Mouse (Mus musculus) MEL (cell line): ENCODE measurements around the gene Neu2. TPM values are rescaled to one million over a fixed set of nuclear protein-coding genes. Genes with fewer than 3 reads are reported as not detected.

Experiments
- DNase-seq: peaks from one replicate; pipeline ENCODE4 v3.0.0; 2011; ENCODE audit warnings: low read depth, low spot score
- H3K27ac ChIP-seq: 2 replicates; pipeline ENCODE4 v1.5.1; 2012; ENCODE audit warnings: low read depth, mild to moderate bottlenecking, control low read depth, low read length, moderate library complexity; ENCODE audit not compliant: control insufficient read depth
- H3K27me3 ChIP-seq, 2 experiments: fragments of 150-350 bp in 1 of 2; sonication (generic) in 1 of 2; 2 replicates each; pipeline ENCODE4 v1.6.1; 2012; ENCODE audit warnings: low read length in 2 of 2, mild to moderate bottlenecking in 2 of 2, improper control_type of control experiment in 1 of 2, moderate library complexity in 1 of 2; ENCODE audit not compliant: insufficient read depth in 2 of 2, control insufficient read depth in 1 of 2
- H3K36me3 ChIP-seq, 2 experiments: 2 replicates each; pipeline ENCODE4 v1.6.1; 2012 to 2014; ENCODE audit warnings: low read length in 2 of 2, improper control_type of control experiment in 1 of 2, inconsistent platforms in 1 of 2, mild to moderate bottlenecking in 1 of 2; ENCODE audit not compliant: insufficient read depth in 2 of 2, control insufficient read depth in 1 of 2
- H3K4me1 ChIP-seq, 2 experiments: fragments of 150-350 bp in 1 of 2; sonication (generic) in 1 of 2; 2 replicates each; pipeline ENCODE4 v1.6.1; 2012; ENCODE audit warnings: low read length in 2 of 2, improper control_type of control experiment in 1 of 2, mild to moderate bottlenecking in 1 of 2; ENCODE audit not compliant: insufficient read depth in 2 of 2, control insufficient read depth in 1 of 2
- H3K4me3 ChIP-seq, 2 experiments: fragments of 150-350 bp in 1 of 2; sonication (generic) in 1 of 2; 2 replicates each; pipeline ENCODE4 v1.5.1; 2012; ENCODE audit warnings: low read depth in 2 of 2, low read length in 2 of 2, mild to moderate bottlenecking in 2 of 2, moderate library complexity in 2 of 2, control low read depth in 1 of 2, improper control_type of control experiment in 1 of 2; ENCODE audit not compliant: control insufficient read depth in 1 of 2, insufficient read depth in 1 of 2
- H3K79me2 ChIP-seq: 2 replicates; pipeline ENCODE4 v1.6.1; 2012; ENCODE audit warnings: mild to moderate bottlenecking, low read length, moderate library complexity; ENCODE audit not compliant: control insufficient read depth, poor library complexity, insufficient read depth
- H3K9ac ChIP-seq: 2 replicates; pipeline ENCODE4 v1.6.1; 2012; ENCODE audit warnings: low read depth, mild to moderate bottlenecking, control low read depth, low read length, moderate library complexity; ENCODE audit not compliant: control insufficient read depth, poor library complexity, severe bottlenecking
- H3K9me3 ChIP-seq: fragments of 150-350 bp; sonication (generic); replicated peaks from 2 replicates; pipeline ENCODE4 v1.6.1; 2012; ENCODE audit warnings: mild to moderate bottlenecking, low read length, improper control_type of control experiment, moderate library complexity; ENCODE audit not compliant: insufficient read depth
- CHD1 ChIP-seq: IDR thresholded peaks from 2 replicates; pipeline ENCODE4 v1.6.1; 2012; ENCODE audit warnings: low read depth, mild to moderate bottlenecking, inconsistent platforms, low read length, improper control_type of control experiment
- CTCF ChIP-seq, 3 experiments: IDR thresholded peaks in 2 of 3; conservative IDR thresholded peaks in 1 of 3; 2 replicates each; pipeline ENCODE4 v1.5.1; 2011 to 2012; ENCODE audit warnings: low read length in 3 of 3, low read depth in 2 of 3, mild to moderate bottlenecking in 2 of 3, improper control_type of control experiment in 1 of 3, inconsistent platforms in 1 of 3, mixed read lengths in 1 of 3, moderate library complexity in 1 of 3; ENCODE audit not compliant: control insufficient read depth in 1 of 3, insufficient read depth in 1 of 3, poor library complexity in 1 of 3, severe bottlenecking in 1 of 3
- E2F4 ChIP-seq: IDR thresholded peaks from 2 replicates; pipeline ENCODE4 v1.6.1; 2011; ENCODE audit warnings: low read depth, low read length, improper control_type of control experiment, borderline replicate concordance
- ETS1 ChIP-seq: IDR thresholded peaks from 2 replicates; pipeline ENCODE4 v1.6.1; 2012; ENCODE audit warnings: low read depth, mild to moderate bottlenecking, inconsistent platforms, low read length, improper control_type of control experiment, moderate library complexity
- GATA1 ChIP-seq: IDR thresholded peaks from 2 replicates; pipeline ENCODE4 v1.6.1; 2011; ENCODE audit warnings: low read depth, low read length, improper control_type of control experiment
- JUND ChIP-seq: IDR thresholded peaks from 2 replicates; pipeline ENCODE4 v1.6.1; 2011; ENCODE audit warnings: low read depth, mild to moderate bottlenecking, improper control_type of control experiment, low read length
- MAFK ChIP-seq: IDR thresholded peaks from 2 replicates; pipeline ENCODE4 v1.6.1; 2011; ENCODE audit warnings: low read depth, mild to moderate bottlenecking, low read length, improper control_type of control experiment, borderline replicate concordance
- MAZ ChIP-seq: IDR thresholded peaks from 2 replicates; pipeline ENCODE4 v1.6.1; 2012; ENCODE audit warnings: low read depth, mild to moderate bottlenecking, inconsistent platforms, low read length, improper control_type of control experiment
- MYC ChIP-seq: IDR thresholded peaks from 2 replicates; pipeline ENCODE4 v1.6.1; 2011; ENCODE audit warnings: low read depth, mild to moderate bottlenecking, low read length, improper control_type of control experiment, moderate library complexity
- POLR2A ChIP-seq, 2 experiments: IDR thresholded peaks; 2 replicates each; pipeline ENCODE4 v1.6.1; 2011 to 2012; ENCODE audit warnings: low read length in 2 of 2, mild to moderate bottlenecking in 2 of 2, control low read depth in 1 of 2, improper control_type of control experiment in 1 of 2, low read depth in 1 of 2, moderate library complexity in 1 of 2; ENCODE audit not compliant: control insufficient read depth in 1 of 2, insufficient read depth in 1 of 2, poor library complexity in 1 of 2
- POLR2AphosphoS2 ChIP-seq: IDR thresholded peaks from 2 replicates; pipeline ENCODE4 v1.6.1; 2011; ENCODE audit warnings: low read length, improper control_type of control experiment
- POLR2AphosphoS5 ChIP-seq: IDR thresholded peaks from 2 replicates; pipeline ENCODE4 v1.6.1; 2012; ENCODE audit warnings: low read depth, borderline replicate concordance, mild to moderate bottlenecking, inconsistent platforms, low read length, moderate library complexity, mixed read lengths
- RAD21 ChIP-seq: IDR thresholded peaks from 2 replicates; pipeline ENCODE4 v1.6.1; 2011; ENCODE audit warnings: mild to moderate bottlenecking, low read depth, low read length, improper control_type of control experiment
- RCOR1 ChIP-seq: IDR thresholded peaks from 2 replicates; pipeline ENCODE4 v1.6.1; 2012; ENCODE audit warnings: low read depth, mild to moderate bottlenecking, inconsistent platforms, low read length, improper control_type of control experiment
- SIN3A ChIP-seq: IDR thresholded peaks from 2 replicates; pipeline ENCODE4 v1.6.1; 2012; ENCODE audit warnings: low read length, improper control_type of control experiment, inconsistent platforms
- TAL1 ChIP-seq: IDR thresholded peaks from 2 replicates; pipeline ENCODE4 v1.6.1; 2012; ENCODE audit warnings: mild to moderate bottlenecking, inconsistent platforms, low read length, moderate library complexity, mixed read lengths
- TBP ChIP-seq: IDR thresholded peaks from 2 replicates; pipeline ENCODE4 v1.8.0; 2011; ENCODE audit warnings: low read depth, low read length, improper control_type of control experiment
- UBTF ChIP-seq: IDR thresholded peaks from 2 replicates; pipeline ENCODE4 v1.6.1; 2012; ENCODE audit warnings: low read depth, mild to moderate bottlenecking, inconsistent platforms, low read length, improper control_type of control experiment, moderate library complexity, borderline replicate concordance; ENCODE audit not compliant: insufficient read depth
- USF1 ChIP-seq: IDR thresholded peaks from 2 replicates; pipeline ENCODE4 v1.6.1; 2014; ENCODE audit warnings: low read depth, mild to moderate bottlenecking, inconsistent platforms, low read length, improper control_type of control experiment, moderate library complexity
- USF2 ChIP-seq, 2 experiments: IDR thresholded peaks; 2 replicates each; pipeline ENCODE4 v1.6.1; 2011 to 2012; ENCODE audit warnings: improper control_type of control experiment in 2 of 2, low read length in 2 of 2, borderline replicate concordance in 1 of 2, inconsistent platforms in 1 of 2, low read depth in 1 of 2, mild to moderate bottlenecking in 1 of 2; ENCODE audit not compliant: insufficient read depth in 1 of 2
- ZC3H11A ChIP-seq: IDR thresholded peaks from 2 replicates; pipeline ENCODE4 v1.6.1; 2012; ENCODE audit warnings: low read depth, mild to moderate bottlenecking, inconsistent platforms, low read length, improper control_type of control experiment
- ZKSCAN1 ChIP-seq: IDR thresholded peaks from 2 replicates; pipeline ENCODE4 v1.6.1; 2012; ENCODE audit warnings: low read depth, mild to moderate bottlenecking, inconsistent platforms, low read length, improper control_type of control experiment, moderate library complexity
- ZMIZ1 ChIP-seq: IDR thresholded peaks from 2 replicates; pipeline ENCODE4 v1.6.1; 2012; ENCODE audit warnings: low read depth, mild to moderate bottlenecking, inconsistent platforms, low read length, improper control_type of control experiment, moderate library complexity
- ZNF384 ChIP-seq: IDR thresholded peaks from 2 replicates; pipeline ENCODE4 v1.6.1; 2012; ENCODE audit warnings: low read depth, mild to moderate bottlenecking, inconsistent platforms, low read length, improper control_type of control experiment
- polyA plus RNA-seq, 2 experiments: library from polyadenylated mRNA; stranded (reverse) in 1 of 2; unstranded in 1 of 2; fragments of >175 nt in 1 of 2; fragments of >200 nt in 1 of 2; gene quantifications; 2 replicates each; pipeline versions ENCODE4 v1.2.1 to v1.2.4; 2012; ENCODE audit warnings: low replicate concordance in 2 of 2, low read depth in 1 of 2; ENCODE audit not compliant: insufficient read length in 2 of 2, insufficient read depth in 1 of 2, missing spikeins in 1 of 2
- total RNA-seq: library from RNA; depleted of rRNA; stranded (reverse); fragments of 300-350 nt; gene quantifications from 2 replicates; pipeline ENCODE4 v1.2.3, GENCODE M21; 2012

Gene Neu2
- total and polyA plus RNA-seq, 3 experiments, result not detected

DNA sequence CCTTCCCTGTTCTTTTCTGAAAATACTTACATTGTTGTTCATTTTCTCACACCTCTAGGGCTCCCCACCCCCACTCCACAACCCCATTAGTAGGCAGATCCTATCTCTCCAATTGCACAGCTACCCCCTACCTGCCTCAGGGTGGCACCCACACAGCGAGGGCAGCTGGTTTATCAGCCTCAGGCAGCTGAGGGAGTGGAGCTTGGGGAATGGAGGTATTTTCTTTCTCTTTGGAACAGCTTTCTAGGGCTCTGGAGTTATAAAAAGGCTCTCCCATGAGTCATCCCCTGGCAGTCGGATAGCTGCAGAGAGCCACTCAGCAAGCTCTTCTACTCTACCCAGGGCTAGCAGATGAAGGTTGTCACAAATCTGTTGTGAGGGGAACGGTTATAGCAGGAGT lies 84.6 kb downstream of the Neu2 start:
- Histone ChIP-seq H3K36me3 (no peaks in the 10 kb centered on the region), H3K27me3 (no peaks in the 10 kb centered on the region; a peak in 2 of 4 replicates), H3K4me1 (no peaks in the 10 kb centered on the region), H3K27ac (no peak overlapping the region), H3K9ac (no peak overlapping the region), H3K9me3 (no peaks in the 10 kb centered on the region), H3K79me2 (no peaks in the 10 kb centered on the region), H3K4me3 (no peak overlapping the region)
- TF ChIP-seq TAL1 (no peak), POLR2A (IDR thresholded peaks at IDR 0.05; ENCODE audit: control insufficient read depth in 1 of 2, insufficient read depth in 1 of 2, low read depth in 1 of 2, low read length in 2 of 2, poor library complexity in 1 of 2) (no peak), USF1 (no peak), E2F4 (no peak), CHD1 (no peak), MAFK (no peak), ETS1 (no peak), MYC (no peak), MAZ (no peak), RAD21 (no peak), JUND (no peak), ZMIZ1 (no peak), CTCF (IDR thresholded peaks at IDR 0.05 in 2 of 3, conservative IDR thresholded peaks at IDR 0.05 in 1 of 3; ENCODE audit: control insufficient read depth in 1 of 3, insufficient read depth in 1 of 3, low read depth in 2 of 3, low read length in 3 of 3, poor library complexity in 1 of 3, severe bottlenecking in 1 of 3) (no peak)
- no peak for DNase-seq

DNA sequence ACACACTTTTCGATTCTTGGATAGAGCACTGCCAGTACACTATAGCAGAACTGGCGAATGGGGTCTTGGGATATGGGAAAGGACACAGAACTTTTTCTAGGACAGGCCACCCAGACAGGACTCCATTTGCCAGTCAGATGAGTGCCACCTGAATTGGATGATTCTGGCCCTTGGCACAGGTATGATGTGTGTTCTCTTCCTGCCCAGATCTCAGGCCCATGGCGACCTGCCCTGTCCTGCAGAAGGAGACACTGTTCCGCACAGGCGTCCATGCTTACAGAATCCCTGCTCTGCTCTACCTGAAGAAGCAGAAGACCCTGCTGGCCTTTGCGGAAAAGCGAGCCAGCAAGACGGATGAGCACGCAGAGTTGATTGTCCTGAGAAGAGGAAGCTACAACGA lies 85.0 kb downstream of the Neu2 start:
- Histone ChIP-seq H3K36me3 (no peaks in the 10 kb centered on the region), H3K4me1 (no peaks in the 10 kb centered on the region), H3K9me3 (no peaks in the 10 kb centered on the region), H3K79me2 (no peaks in the 10 kb centered on the region), H3K27me3 (no peaks in the 10 kb centered on the region; a peak in 2 of 4 replicates), H3K27ac (no peak overlapping the region), H3K9ac (no peak overlapping the region), H3K4me3 (no peak overlapping the region)
- DNase-seq, result no peak
- TF ChIP-seq POLR2AphosphoS5 (no peak), USF2 (IDR thresholded peaks at IDR 0.05; ENCODE audit: borderline replicate concordance in 1 of 2, insufficient read depth in 1 of 2, low read depth in 1 of 2, low read length in 2 of 2) (no peak), E2F4 (no peak), GATA1 (no peak), ZC3H11A (no peak), ZMIZ1 (no peak), ZNF384 (no peak), SIN3A (no peak), RCOR1 (no peak), TBP (no peak), CTCF (IDR thresholded peaks at IDR 0.05 in 2 of 3, conservative IDR thresholded peaks at IDR 0.05 in 1 of 3; ENCODE audit: control insufficient read depth in 1 of 3, insufficient read depth in 1 of 3, low read depth in 2 of 3, low read length in 3 of 3, poor library complexity in 1 of 3, severe bottlenecking in 1 of 3) (no peak), POLR2AphosphoS2 (no peak), USF1 (no peak), JUND (no peak), UBTF (no peak), ZKSCAN1 (no peak)
